Mouse (Mus musculus) erythroblast, embryonic 14.5 days (primary cell): Measurements from ENCODE around the gene Uck1.

ENCODE experiments used
- GATA1 ChIP-seq: IDR thresholded peaks from 2 replicates; pipeline ENCODE4 v1.6.1; 2012; ENCODE audit warnings: low read length, inconsistent platforms, mixed read lengths
- TAL1 ChIP-seq: IDR thresholded peaks from 3 replicates; pipeline ENCODE4 v1.6.1; 2012; ENCODE audit warnings: low read length, inconsistent platforms, mixed read lengths

DNA sequence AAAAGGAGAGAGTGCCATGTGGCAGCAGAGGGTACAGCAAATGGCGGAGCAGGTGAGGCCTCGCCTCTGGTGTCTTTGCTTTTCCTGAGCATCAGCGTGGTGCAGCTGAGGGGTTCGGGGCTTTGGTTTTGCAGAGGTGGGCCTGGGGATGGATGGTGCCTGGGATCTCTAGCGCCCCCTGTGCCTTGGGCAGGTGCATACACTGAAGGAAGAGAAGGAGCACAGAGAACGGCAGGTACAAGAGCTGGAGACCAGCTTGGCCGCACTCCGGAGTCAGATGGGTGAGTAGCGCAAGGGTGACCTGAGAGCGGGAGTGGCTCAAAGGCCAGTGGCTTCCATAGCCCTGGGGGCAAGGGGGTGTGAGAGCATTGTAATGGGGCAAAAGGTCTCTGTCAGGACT is 43.0 kb upstream of the Uck1 start:
- no peak for TF ChIP-seq GATA1
- TF ChIP-seq TAL1, result no peak
